Mouse (Mus musculus) C2C12 (cell line): ENCODE results near the gene Ifne. TPM values are rescaled to one million over a fixed set of nuclear protein-coding genes. Genes with fewer than 3 reads are reported as not detected.

Experiments used
- H3K27me3 ChIP-seq: one replicate; pipeline ENCODE4 v1.6.1; 2011; ENCODE audit not compliant: control insufficient read depth, insufficient read depth, insufficient read length
- H3K36me3 ChIP-seq: one replicate; pipeline ENCODE4 v1.6.1; 2011; ENCODE audit not compliant: control insufficient read depth, insufficient read depth
- H3K4me3 ChIP-seq: one replicate; pipeline ENCODE4 v1.5.1; 2011; ENCODE audit warnings: mild to moderate bottlenecking, control low read depth; ENCODE audit not compliant: poor library complexity, insufficient read depth, severe bottlenecking
- H3K79me2 ChIP-seq: one replicate; pipeline ENCODE4 v1.6.1; 2011; ENCODE audit not compliant: control insufficient read depth, insufficient read depth
- H3K79me3 ChIP-seq: one replicate; pipeline ENCODE4 v1.6.1; 2011; ENCODE audit warnings: low read depth, control low read depth
- H3ac ChIP-seq: one replicate; pipeline ENCODE3; 2011; ENCODE audit warnings: low read depth; ENCODE audit not compliant: control insufficient read depth, insufficient read length
- CEBPB ChIP-seq: IDR thresholded peaks from one replicate; pipeline ENCODE4 v1.6.1; 2011; ENCODE audit warnings: low read depth, mild to moderate bottlenecking, control low read depth, moderate library complexity
- CTCF ChIP-seq: IDR thresholded peaks from one replicate; pipeline ENCODE4 v1.5.1; 2011; ENCODE audit not compliant: control insufficient read depth, insufficient read depth, insufficient read length
- FOSL1 ChIP-seq: IDR thresholded peaks from one replicate; pipeline ENCODE4 v1.8.0; 2011; ENCODE audit warnings: mild to moderate bottlenecking, low read length; ENCODE audit not compliant: poor library complexity, insufficient read depth, severe bottlenecking
- MAX ChIP-seq: IDR thresholded peaks from one replicate; pipeline ENCODE4 v1.6.1; 2011; ENCODE audit warnings: mild to moderate bottlenecking, control low read depth
- MYOD1 ChIP-seq: IDR thresholded peaks from one replicate; pipeline ENCODE4 v1.6.1; 2011; ENCODE audit warnings: low read depth; ENCODE audit not compliant: control insufficient read depth, insufficient read length
- MYOG ChIP-seq: IDR thresholded peaks from one replicate; pipeline ENCODE4 v1.6.1; 2011; ENCODE audit not compliant: control insufficient read depth, insufficient read length; ENCODE audit errors: extremely low read depth
- USF1 ChIP-seq: IDR thresholded peaks from one replicate; pipeline ENCODE4 v1.6.1; 2011; ENCODE audit warnings: low read depth, mild to moderate bottlenecking, control low read depth, moderate library complexity
- long read RNA-seq, 2 experiments: library from polyadenylated mRNA; unstranded; transcript quantifications; one replicate each; pipeline ENCODE4 v2.0.0; 2019 to 2020
- polyA plus RNA-seq: library from polyadenylated mRNA; unstranded; fragments of >200 nt; fragmentation: generic; extraction: Trizol; gene quantifications from one replicate; pipeline ENCODE4 v1.2.1, GENCODE M21; 2012; ENCODE audit warnings: missing spikeins

Ifne gene
- polyA plus RNA-seq = not detected
- long read RNA-seq, experiment 1 = 0 reads
- long read RNA-seq, experiment 2 = 0 reads

- H3K4me3 ChIP-seq = no peak within 1 kb of the TSS
- no peaks in the 10 kb centered on the region for H3K79me3 ChIP-seq
- H3K36me3 ChIP-seq = no peaks in the 10 kb centered on the region
- TF ChIP-seq CTCF (no peak), MYOG (no peak)
- H3ac ChIP-seq = no peak within 1 kb of the TSS
- no peaks in the 10 kb centered on the region for H3K27me3 ChIP-seq
- H3K79me2 ChIP-seq = no peaks in the 10 kb centered on the region
Measured at GRCm38 (mm10) chr4:88880101-88880500, at the start of gene Ifne. Ifne (minus strand) TSS chr4:88880201.

- H3K4me3 ChIP-seq = no peak overlapping the region
- peaks cover 98% of the 10 kb centered on the region for H3K79me3 ChIP-seq
- no peak overlapping the region for H3ac ChIP-seq
- peaks cover 100% of the 10 kb centered on the region for H3K79me2 ChIP-seq
- H3K27me3 ChIP-seq = no peaks in the 10 kb centered on the region
- peaks cover 86% of the 10 kb centered on the region for H3K36me3 ChIP-seq
- no peak for TF ChIP-seq CTCF
- no peak for TF ChIP-seq USF1
- TF ChIP-seq CEBPB = peak; percentile 90
- peak; percentile 20 for TF ChIP-seq MAX
- TF ChIP-seq FOSL1 = no peak
- TF ChIP-seq MYOD1 = peak; percentile 15
- TF ChIP-seq MYOG = no peak
Measured at GRCm38 (mm10) chr4:88928341-88929102, 48.5 kb upstream of the Ifne start.

- no peak for TF ChIP-seq MAX
- TF ChIP-seq MYOG = no peak
- peak; percentile 60 for TF ChIP-seq USF1
- H3K36me3 ChIP-seq = peaks cover 86% of the 10 kb centered on the region
- no peak overlapping the region for H3K4me3 ChIP-seq
- H3ac ChIP-seq = no peak overlapping the region
- peaks cover 97% of the 10 kb centered on the region for H3K79me3 ChIP-seq
- H3K79me2 ChIP-seq = peaks cover 100% of the 10 kb centered on the region
- no peaks in the 10 kb centered on the region for H3K27me3 ChIP-seq
Measured at GRCm38 (mm10) chr4:88927850-88928249, 47.8 kb upstream of the Ifne start.

GRCm38 (mm10) chr4:88926637-88927036 lies 46.6 kb upstream of the Ifne start:
- Histone ChIP-seq H3K27me3 (no peaks in the 10 kb centered on the region), H3K79me3 (peaks cover 98% of the 10 kb centered on the region), H3K36me3 (peaks cover 87% of the 10 kb centered on the region), H3K79me2 (peaks cover 100% of the 10 kb centered on the region), H3ac (no peak overlapping the region), H3K4me3 (no peak overlapping the region)
- TF ChIP-seq FOSL1 = no peak
- no peak for TF ChIP-seq CTCF
- no peak for TF ChIP-seq MYOD1
- no peak for TF ChIP-seq MYOG
- TF ChIP-seq MAX = no peak
- no peak for TF ChIP-seq USF1
- no peak for TF ChIP-seq CEBPB

GRCm38 (mm10) chr4:88926082-88926481 lies 46.1 kb upstream of the Ifne start:
- H3K36me3 ChIP-seq = peaks cover 93% of the 10 kb centered on the region
- peaks cover 100% of the 10 kb centered on the region for H3K79me2 ChIP-seq
- no peak overlapping the region for H3K4me3 ChIP-seq
- H3K27me3 ChIP-seq = no peaks in the 10 kb centered on the region
- no peak overlapping the region for H3ac ChIP-seq
- peaks cover 98% of the 10 kb centered on the region for H3K79me3 ChIP-seq
- no peak for TF ChIP-seq CEBPB
- no peak for TF ChIP-seq USF1
- TF ChIP-seq MAX = no peak
- no peak for TF ChIP-seq MYOG
- no peak for TF ChIP-seq FOSL1
- TF ChIP-seq CTCF = no peak
- TF ChIP-seq MYOD1 = no peak

GRCm38 (mm10) chr4:88925456-88925855 lies 45.5 kb upstream of the Ifne start:
- H3K4me3 ChIP-seq = no peak overlapping the region
- peaks cover 100% of the 10 kb centered on the region for H3K79me2 ChIP-seq
- H3ac ChIP-seq = no peak overlapping the region
- H3K79me3 ChIP-seq = peaks cover 98% of the 10 kb centered on the region
- peaks cover 94% of the 10 kb centered on the region for H3K36me3 ChIP-seq
- H3K27me3 ChIP-seq = no peaks in the 10 kb centered on the region
- no peak for TF ChIP-seq MYOG
- no peak for TF ChIP-seq USF1
- TF ChIP-seq FOSL1 = no peak
- TF ChIP-seq MYOD1 = no peak
- TF ChIP-seq CEBPB = no peak
